Mouse (Mus musculus) limb, embryonic 11.5 days (tissue): ENCODE results near the gene Gm49405. TPM values are rescaled to one million over a fixed set of nuclear protein-coding genes. Genes with fewer than 3 reads are reported as not detected.
"Not testable (repeated sequence)": the region's sequence is repeated elsewhere in the genome, so short reads cannot be mapped to it uniquely, and the experiment has no call there.

ENCODE experiments used
- ATAC-seq: fragments of 200-750 bp; cut with Nextera tagmentation; 2 replicates; pipeline ENCODE4 v1.8.0; 2017; ENCODE audit warnings: low read depth; ENCODE audit not compliant: insufficient number of reproducible peaks, low FRiP score, low TSS enrichment
- DNase-seq: peaks from one replicate; pipeline ENCODE4 v3.0.0-alpha.2; 2015; ENCODE audit warnings: low spot score
- H3K27ac ChIP-seq: fragments of 300-500 bp; sonication (generic); replicated peaks from 2 replicates; pipeline ENCODE4 v1.5.1; 2014; ENCODE audit warnings: low read depth, mild to moderate bottlenecking, low read length
- H3K27me3 ChIP-seq: fragments of 300-500 bp; sonication (generic); 2 replicates; pipeline ENCODE4 v1.6.1; 2014; ENCODE audit warnings: mild to moderate bottlenecking, low read length, mixed read lengths; ENCODE audit not compliant: control insufficient read depth, insufficient read depth
- H3K36me3 ChIP-seq: fragments of 300-500 bp; sonication (generic); 2 replicates; pipeline ENCODE4 v1.6.1; 2014; ENCODE audit warnings: mild to moderate bottlenecking, low read length, moderate library complexity, mixed read lengths; ENCODE audit not compliant: control insufficient read depth, insufficient read depth
- H3K4me1 ChIP-seq: fragments of 300-500 bp; sonication (generic); 2 replicates; pipeline ENCODE4 v1.6.1; 2014; ENCODE audit warnings: low read length, mixed read lengths; ENCODE audit not compliant: control insufficient read depth, insufficient read depth
- H3K4me2 ChIP-seq: fragments of 300-500 bp; sonication (generic); 2 replicates; pipeline ENCODE4 v1.6.1; 2014; ENCODE audit warnings: low read depth, mild to moderate bottlenecking, moderate library complexity; ENCODE audit not compliant: severe bottlenecking
- H3K4me3 ChIP-seq: fragments of 300-500 bp; sonication (generic); 2 replicates; pipeline ENCODE4 v1.5.1; 2014; ENCODE audit warnings: low read depth, low read length
- H3K9ac ChIP-seq: fragments of 300-500 bp; sonication (generic); 2 replicates; pipeline ENCODE4 v1.6.1; 2014; ENCODE audit warnings: mild to moderate bottlenecking, low read length
- H3K9me3 ChIP-seq: fragments of 300-500 bp; sonication (generic); 2 replicates; pipeline ENCODE4 v1.6.1; 2016; ENCODE audit warnings: low read length; ENCODE audit not compliant: control insufficient read depth
- WGBS: fragments of 180-500 bp; shearing (Covaris S2); extraction: QIAGEN DNeasy Blood & Tissue Kit; methylation state at CpG from one replicate; pipeline ENCODE4 v1.1.7; 2014; 5-methylcytosine and 5-hydroxymethylcytosine counted together
- polyA plus RNA-seq: library from polyadenylated mRNA; unstranded; fragments of >200 nt; fragmentation: Nextera tagmentation; extraction: Ambion mirVana; gene quantifications from 2 replicates; pipeline ENCODE4 v1.2.1, GENCODE M21; 2014

Gm49405 gene
- polyA plus RNA-seq, 1 experiment from 2014 or later = 2.5 TPM

DNA sequence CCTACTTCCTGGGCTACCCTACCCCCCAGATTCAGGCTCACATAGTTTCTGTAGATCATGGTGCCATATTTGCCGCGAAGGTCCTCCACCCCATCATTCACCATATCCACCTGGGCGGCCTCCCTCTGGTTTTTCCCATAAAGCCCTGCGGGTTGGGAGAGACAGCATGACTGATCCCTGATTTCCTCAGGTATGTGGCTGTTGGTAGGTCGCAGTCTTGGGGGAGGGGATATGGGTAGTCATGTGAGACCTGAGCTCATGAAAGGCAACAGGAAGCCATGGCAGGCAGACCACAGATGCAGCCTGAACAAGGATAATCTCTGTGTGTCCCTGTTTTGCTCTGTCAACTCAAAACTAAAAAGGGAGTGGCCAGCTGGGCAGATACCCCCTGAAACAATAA is 40.5 kb downstream of the Gm49405 start:
- not testable (repeated sequence) for H3K4me1 ChIP-seq, ATAC-seq, H3K36me3 ChIP-seq, DNase-seq, H3K9ac ChIP-seq, H3K4me2 ChIP-seq, H3K27ac ChIP-seq, H3K9me3 ChIP-seq, H3K4me3 ChIP-seq, H3K27me3 ChIP-seq
- WGBS = 88% methylated on average over 5 of the region's 5 CpGs

GRCm38 (mm10) chr19:4041500-4041899 is 41.1 kb downstream of the Gm49405 start:
- H3K4me2 ChIP-seq, H3K9ac ChIP-seq, H3K9me3 ChIP-seq, H3K36me3 ChIP-seq, H3K4me3 ChIP-seq, H3K27me3 ChIP-seq, ATAC-seq, H3K27ac ChIP-seq, DNase-seq, H3K4me1 ChIP-seq: not testable (repeated sequence)
- WGBS = 86% methylated on average over 3 of the region's 4 CpGs

DNA sequence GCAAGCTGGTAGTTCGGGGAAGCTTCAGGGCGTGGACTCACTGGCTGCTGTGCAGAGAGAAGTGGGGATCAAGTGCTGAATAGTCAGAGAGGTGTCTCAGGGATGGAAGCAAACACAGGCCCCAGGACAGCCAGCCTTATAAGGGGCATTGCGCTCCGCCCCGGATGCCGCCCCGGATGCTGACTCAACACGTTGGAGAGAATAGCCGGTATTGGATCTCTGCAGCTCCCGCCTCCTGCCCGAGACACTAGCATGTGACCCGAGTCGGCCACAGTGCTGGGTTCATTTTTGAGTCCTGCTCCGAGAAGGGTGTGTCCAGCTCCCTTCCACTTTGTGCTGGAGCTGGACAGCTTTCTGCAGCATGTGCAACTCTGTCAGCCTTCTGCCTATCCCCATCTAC is 41.7 kb downstream of the Gm49405 start:
- ATAC-seq (no peak), DNase-seq (no peak)
- no peak overlapping the region for H3K4me2 ChIP-seq
- 74% methylated on average over 14 of the region's 14 CpGs for WGBS
- no peaks in the 10 kb centered on the region; the same call in 1 of the 2 replicates for H3K9me3 ChIP-seq
- H3K27ac ChIP-seq = no peak overlapping the region
- no peaks in the 10 kb centered on the region for H3K36me3 ChIP-seq
- H3K9ac ChIP-seq = no peak overlapping the region
- H3K27me3 ChIP-seq = no peaks in the 10 kb centered on the region
- no peaks in the 10 kb centered on the region for H3K4me1 ChIP-seq
- no peak overlapping the region for H3K4me3 ChIP-seq

GRCm38 (mm10) chr19:4044109-4044508 is 43.7 kb downstream of the Gm49405 start:
- not testable (repeated sequence) for H3K4me2 ChIP-seq, H3K27me3 ChIP-seq, H3K27ac ChIP-seq, H3K9me3 ChIP-seq, ATAC-seq, H3K9ac ChIP-seq, H3K4me3 ChIP-seq, DNase-seq, H3K4me1 ChIP-seq, H3K36me3 ChIP-seq
- WGBS = 91% methylated on average over 5 of the region's 5 CpGs

GRCm38 (mm10) chr19:4045966-4046865 is 45.8 kb downstream of the Gm49405 start, which contains the start of gene Gstp2:
Gene Gstp2 (minus strand): TSS chr19:4046023.
- Histone ChIP-seq H3K27ac (no peak within 1 kb of the TSS), H3K4me1 (no peaks in the 10 kb centered on the region), H3K27me3 (no peaks in the 10 kb centered on the region), H3K9ac (no peak within 1 kb of the TSS), H3K4me3 (no peak within 1 kb of the TSS), H3K36me3 (no peaks in the 10 kb centered on the region), H3K9me3 (no peaks in the 10 kb centered on the region; the same call in 1 of the 2 replicates), H3K4me2 (no peak within 1 kb of the TSS)
- DNase-seq = peak; percentile 38
- no peak for ATAC-seq
- 64% methylated on average over 16 of the region's 16 CpGs for WGBS

DNA sequence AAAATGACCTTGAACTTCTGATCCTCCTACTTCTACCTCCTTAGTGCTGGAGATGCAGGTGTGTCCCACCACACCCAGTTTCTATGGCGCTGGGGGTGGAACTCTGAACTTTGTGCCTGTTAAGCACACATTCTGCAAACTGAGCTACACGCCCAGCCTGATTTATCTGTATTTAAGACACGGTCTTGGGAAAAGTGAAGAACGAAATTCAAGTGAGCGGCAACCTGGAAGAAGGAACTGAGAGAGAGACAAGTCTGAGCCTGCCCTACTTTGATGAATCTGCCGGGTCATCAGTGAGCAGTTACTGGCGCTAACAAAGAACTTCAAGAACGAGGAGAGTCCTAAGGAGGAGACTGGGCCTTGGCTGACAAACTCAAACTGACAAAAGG is 46.4 kb downstream of the Gm49405 start:
- Histone ChIP-seq H3K36me3 (no peaks in the 10 kb centered on the region), H3K9me3 (no peaks in the 10 kb centered on the region; the same call in 1 of the 2 replicates), H3K27ac (no peak overlapping the region), H3K4me3 (no peak overlapping the region), H3K27me3 (no peaks in the 10 kb centered on the region), H3K4me2 (no peak overlapping the region), H3K9ac (no peak overlapping the region), H3K4me1 (no peaks in the 10 kb centered on the region)
- no peak for DNase-seq
- no peak for ATAC-seq
- 80% methylated on average over 8 of the region's 8 CpGs for WGBS

GRCm38 (mm10) chr19:4047859-4048258 is 47.4 kb downstream of the Gm49405 start:
- H3K4me3 ChIP-seq = no peak overlapping the region
- 18% methylated on average over 4 of the region's 4 CpGs for WGBS
- DNase-seq (peak; percentile 90), ATAC-seq (no peak)
- H3K4me1 ChIP-seq = no peaks in the 10 kb centered on the region
- no peak overlapping the region for H3K27ac ChIP-seq
- H3K27me3 ChIP-seq = no peaks in the 10 kb centered on the region
- no peak overlapping the region for H3K9ac ChIP-seq
- H3K9me3 ChIP-seq = no peaks in the 10 kb centered on the region; the same call in 1 of the 2 replicates
- no peak overlapping the region for H3K4me2 ChIP-seq
- H3K36me3 ChIP-seq = no peaks in the 10 kb centered on the region

- WGBS = 82% methylated on average over 5 of the region's 5 CpGs
- DNase-seq, ATAC-seq: not testable (repeated sequence)
Observed at GRCm38 (mm10) chr19:4049069-4049468, 48.6 kb downstream of the Gm49405 start.

More at GRCm38 (mm10) chr19:4049069-4049468, 48.6 kb downstream of the Gm49405 start:
- not testable (repeated sequence) for H3K27ac ChIP-seq, H3K27me3 ChIP-seq, H3K4me2 ChIP-seq, H3K9me3 ChIP-seq, H3K4me1 ChIP-seq, H3K9ac ChIP-seq, H3K4me3 ChIP-seq, H3K36me3 ChIP-seq
